Comparison of ENCODE assay signal across 28 mouse cellular contexts in genomic region chr17:15971351-15971685, GRCm38 (mm10).
DNase-seq lines count a peak whose midpoint lies in the region; ATAC-seq and TF ChIP-seq lines count a peak whose summit lies in the region.
"Had no signal": no experiment of that assay in that cellular context is flagged by ENCODE, and none has a peak within 500 bp of the region (broad histone marks: within the 10 kb centered on the region; RNA-seq: fewer than 3 reads in every experiment).

No protein-coding gene starts in this region.

- WGBS in intestine, embryonic 14.5 days = 61% methylated on average over 3 of the region's 3 CpGs
- 86% methylated on average over 3 of the region's 3 CpGs for WGBS in intestine, postnatal 0 days
- 63% methylated on average over 3 of the region's 3 CpGs for WGBS in lung, embryonic 15.5 days
- 68% methylated on average over 3 of the region's 3 CpGs for whole genome bisulfite sequencing in intestine, embryonic 15.5 days
- 73% methylated on average over 3 of the region's 3 CpGs for WGBS in stomach, embryonic 15.5 days
- 89% methylated on average over 3 of the region's 3 CpGs for WGBS in midbrain, embryonic 16.5 days

- 0 out of 2 replicates have a peak, but pooled peaks have one; percentile 55 for ATAC-seq in intestine, embryonic 14.5 days (replicated peaks; ENCODE audit: low FRiP score, low TSS enrichment, low read depth)
- ATAC-seq in intestine, postnatal 0 days = no peak
- ATAC-seq in lung, embryonic 15.5 days (ENCODE audit: borderline replicate concordance, extremely low read depth, low FRiP score, low TSS enrichment) = peak; percentile 44; the same call in 1 of the 2 replicates
- peak; percentile 41; the same call in 1 of the 2 replicates for ATAC-seq in intestine, embryonic 15.5 days
- no peak for ATAC-seq in stomach, embryonic 15.5 days (ENCODE audit: insufficient read depth, low FRiP score, low read depth)
- ATAC-seq in midbrain, embryonic 16.5 days = no peak
- ATAC-seq: activated CD4-positive, CD25-positive, alpha-beta regulatory T cell, adult 4 months; CD4-positive, CD25-positive, alpha-beta regulatory T cell, adult 4 months; forebrain, embryonic 14.5 days; Patski had no signal

- H3K9me3 ChIP-seq in intestine, embryonic 14.5 days (ENCODE audit: control insufficient read depth, low read length) = no peaks in the 10 kb centered on the region
- no peaks in the 10 kb centered on the region for H3K9me3 ChIP-seq in intestine, postnatal 0 days (ENCODE audit: control insufficient read depth)
- H3K9me3 ChIP-seq in lung, embryonic 15.5 days = no peaks in the 10 kb centered on the region
- no peaks in the 10 kb centered on the region for H3K9me3 ChIP-seq in intestine, embryonic 15.5 days
- H3K9me3 ChIP-seq in stomach, embryonic 15.5 days = no peaks in the 10 kb centered on the region
- H3K9me3 ChIP-seq in midbrain, embryonic 16.5 days (replicated peaks; ENCODE audit: control insufficient read depth, low read length, poor library complexity, severe bottlenecking) = no peaks in the 10 kb centered on the region
- H3K9me3 ChIP-seq: embryonic facial prominence, embryonic 13.5 days; embryonic facial prominence, embryonic 15.5 days; forebrain, embryonic 10.5 days; forebrain, embryonic 12.5 days; G1E had no signal

- no peak overlapping the region for H3K9ac ChIP-seq in intestine, embryonic 14.5 days (ENCODE audit: low read length)
- no peak overlapping the region for H3K9ac ChIP-seq in intestine, postnatal 0 days (ENCODE audit: low read depth, low read length)
- H3K9ac ChIP-seq in lung, embryonic 15.5 days = no peak overlapping the region
- H3K9ac ChIP-seq in intestine, embryonic 15.5 days = no peak overlapping the region
- no peak overlapping the region for H3K9ac ChIP-seq in stomach, embryonic 15.5 days
- no peak overlapping the region for H3K9ac ChIP-seq in midbrain, embryonic 16.5 days (ENCODE audit: low read depth, low read length)
- H3K9ac ChIP-seq: embryonic facial prominence, embryonic 13.5 days; embryonic facial prominence, embryonic 15.5 days; forebrain, embryonic 12.5 days had no signal

- no peak for DNase-seq in intestine, embryonic 14.5 days (ENCODE audit: low spot score)
- DNase-seq in lung, postnatal 14 days = no peak
- DNase-seq: adrenal gland, adult 8-10 months; adrenal gland, postnatal 14 days; adrenal gland, postnatal 36 days; B cell, adult 2 months; cerebellum, adult 11-12 months; cerebellum, adult 2 months; cerebellum, adult 9-11 months; cerebellum, postnatal 14 days; cerebellum, postnatal 36 days; embryo, embryonic 11 days had no signal

- 0 out of 2 replicates have a peak overlapping the region, but pooled peaks have one; percentile 5 for H3K27ac ChIP-seq in intestine, embryonic 14.5 days (ENCODE audit: low read depth)
- no peak overlapping the region for H3K27ac ChIP-seq in intestine, postnatal 0 days (ENCODE audit: low read depth, low read length)
- H3K27ac ChIP-seq in lung, embryonic 15.5 days = peak overlapping the region; percentile 18; the same call in 1 of the 2 replicates
- peak overlapping the region; percentile 54; the same call in 1 of the 2 replicates for H3K27ac ChIP-seq in intestine, embryonic 15.5 days
- peak overlapping the region; percentile 48; the same call in 1 of the 2 replicates for H3K27ac ChIP-seq in stomach, embryonic 15.5 days
- H3K27ac ChIP-seq in midbrain, embryonic 16.5 days (ENCODE audit: low read length) = no peak overlapping the region
- H3K27ac ChIP-seq: embryonic facial prominence, embryonic 13.5 days; embryonic facial prominence, embryonic 15.5 days; forebrain, embryonic 10.5 days; forebrain, embryonic 12.5 days had no signal

- H3K4me3 ChIP-seq in intestine, embryonic 14.5 days (ENCODE audit: low read depth, low read length) = no peak overlapping the region
- no peak overlapping the region for H3K4me3 ChIP-seq in intestine, postnatal 0 days (ENCODE audit: low read depth, low read length)
- no peak overlapping the region for H3K4me3 ChIP-seq in lung, embryonic 15.5 days
- H3K4me3 ChIP-seq in intestine, embryonic 15.5 days (replicated peaks) = no peak overlapping the region
- H3K4me3 ChIP-seq in stomach, embryonic 15.5 days (replicated peaks) = no peak overlapping the region
- H3K4me3 ChIP-seq in midbrain, embryonic 16.5 days (ENCODE audit: low read depth, low read length) = no peak overlapping the region
- H3K4me3 ChIP-seq: embryonic facial prominence, embryonic 13.5 days; embryonic facial prominence, embryonic 15.5 days; erythroblast, embryonic 14.5 days; forebrain, embryonic 10.5 days; forebrain, embryonic 12.5 days had no signal

- no peak overlapping the region for H3K4me2 ChIP-seq in intestine, embryonic 14.5 days (ENCODE audit: low read length)
- no peak overlapping the region for H3K4me2 ChIP-seq in intestine, postnatal 0 days (replicated peaks; ENCODE audit: low read depth)
- no peak overlapping the region for H3K4me2 ChIP-seq in lung, embryonic 15.5 days
- no peak overlapping the region for H3K4me2 ChIP-seq in intestine, embryonic 15.5 days (replicated peaks)
- H3K4me2 ChIP-seq in stomach, embryonic 15.5 days = no peak overlapping the region
- no peak overlapping the region for H3K4me2 ChIP-seq in midbrain, embryonic 16.5 days (ENCODE audit: low read length)
- H3K4me2 ChIP-seq: embryonic facial prominence, embryonic 13.5 days; embryonic facial prominence, embryonic 15.5 days; forebrain, embryonic 12.5 days had no signal

- H3K4me1 ChIP-seq in intestine, embryonic 14.5 days (replicated peaks; ENCODE audit: control insufficient read depth, insufficient read depth, low read length) = peaks cover 6% of the 10 kb centered on the region; the same call in 1 of the 2 replicates
- no peaks in the 10 kb centered on the region for H3K4me1 ChIP-seq in intestine, postnatal 0 days (replicated peaks; ENCODE audit: control insufficient read depth, insufficient read depth, low read length)
- H3K4me1 ChIP-seq in lung, embryonic 15.5 days = peaks cover 4% of the 10 kb centered on the region; the same call in 1 of the 2 replicates
- 0 out of 2 replicates have a peak, but pooled peaks cover 2% of the 10 kb centered on the region for H3K4me1 ChIP-seq in intestine, embryonic 15.5 days (replicated peaks)
- no peaks in the 10 kb centered on the region for H3K4me1 ChIP-seq in stomach, embryonic 15.5 days
- no peaks in the 10 kb centered on the region for H3K4me1 ChIP-seq in midbrain, embryonic 16.5 days (ENCODE audit: control insufficient read depth, insufficient read depth, low read length)
- H3K4me1 ChIP-seq: embryonic facial prominence, embryonic 15.5 days; forebrain, embryonic 10.5 days; forebrain, embryonic 12.5 days had no signal

- no peaks in the 10 kb centered on the region for H3K27me3 ChIP-seq in intestine, embryonic 14.5 days (replicated peaks; ENCODE audit: control insufficient read depth, insufficient read depth, low read length)
- H3K27me3 ChIP-seq in intestine, postnatal 0 days (replicated peaks; ENCODE audit: control insufficient read depth, insufficient read depth, low read length) = no peaks in the 10 kb centered on the region
- no peaks in the 10 kb centered on the region for H3K27me3 ChIP-seq in lung, embryonic 15.5 days
- no peaks in the 10 kb centered on the region for H3K27me3 ChIP-seq in intestine, embryonic 15.5 days (replicated peaks)
- no peaks in the 10 kb centered on the region for H3K27me3 ChIP-seq in stomach, embryonic 15.5 days (replicated peaks)
- no peaks in the 10 kb centered on the region for H3K27me3 ChIP-seq in midbrain, embryonic 16.5 days (ENCODE audit: control insufficient read depth, insufficient read depth, low read depth, low read length)
- H3K27me3 ChIP-seq: CH12.LX; embryonic facial prominence, embryonic 13.5 days; embryonic facial prominence, embryonic 15.5 days; forebrain, embryonic 12.5 days had no signal

- H3K36me3 ChIP-seq in intestine, embryonic 14.5 days (ENCODE audit: control insufficient read depth, insufficient read depth, low read length) = no peaks in the 10 kb centered on the region
- H3K36me3 ChIP-seq in intestine, postnatal 0 days (ENCODE audit: control insufficient read depth, insufficient read depth) = no peaks in the 10 kb centered on the region
- no peaks in the 10 kb centered on the region for H3K36me3 ChIP-seq in lung, embryonic 15.5 days
- H3K36me3 ChIP-seq in intestine, embryonic 15.5 days = no peaks in the 10 kb centered on the region
- no peaks in the 10 kb centered on the region for H3K36me3 ChIP-seq in stomach, embryonic 15.5 days
- H3K36me3 ChIP-seq in midbrain, embryonic 16.5 days (ENCODE audit: control insufficient read depth, insufficient read depth, low read length) = no peaks in the 10 kb centered on the region
- H3K36me3 ChIP-seq: embryonic facial prominence, embryonic 13.5 days; embryonic facial prominence, embryonic 15.5 days; forebrain, embryonic 10.5 days; forebrain, embryonic 12.5 days; G1E had no signal

- TF ChIP-seq CTCF in intestine, postnatal 0 days (IDR thresholded peaks at IDR 0.05; ENCODE audit: low read depth) = no peak

Comparison
In these comparisons a context has a peak if more than half of its experiments do, and no peak if none do; other contexts are left out.
1. ATAC-seq: peak in intestine, embryonic 14.5 days (single experiment), lung, embryonic 15.5 days (single experiment) and intestine, embryonic 15.5 days (single experiment); none in intestine, postnatal 0 days (single experiment), stomach, embryonic 15.5 days (single experiment) and midbrain, embryonic 16.5 days (single experiment).
2. H3K27ac ChIP-seq: peak in intestine, embryonic 14.5 days (single experiment), lung, embryonic 15.5 days (single experiment), intestine, embryonic 15.5 days (single experiment) and stomach, embryonic 15.5 days (single experiment); none in intestine, postnatal 0 days (single experiment) and midbrain, embryonic 16.5 days (single experiment).